Mouse (Mus musculus) testis, adult 2 months (tissue): ENCODE measurements around the gene Mob3a.

ENCODE experiments used
- CTCF ChIP-seq: fragments of 200-500 bp; IDR thresholded peaks from 2 replicates; pipeline ENCODE4 v1.5.1; 2012; ENCODE audit warnings: low read depth, mild to moderate bottlenecking, inconsistent platforms, low read length, moderate library complexity; ENCODE audit not compliant: control insufficient read depth, insufficient read depth, insufficient replicate concordance
- POLR2A ChIP-seq: fragments of 200-500 bp; IDR thresholded peaks from 2 replicates; pipeline ENCODE4 v1.6.1; 2012; ENCODE audit warnings: low read depth, mild to moderate bottlenecking, inconsistent platforms, low read length, moderate library complexity; ENCODE audit not compliant: control insufficient read depth

GRCm38 (mm10) chr10:80658841-80659202 is 43.0 kb downstream of the Mob3a start:
- TF ChIP-seq CTCF: no peak
- TF ChIP-seq POLR2A: no peak
